Mouse (Mus musculus) bone marrow, adult 2 months (tissue): ENCODE measurements around the gene Olfr724. TPM values are rescaled to one million over a fixed set of nuclear protein-coding genes. Genes with fewer than 3 reads are reported as not detected.
"Not testable (repeated sequence)": the region's sequence is repeated elsewhere in the genome, so short reads cannot be mapped to it uniquely, and the experiment has no call there.

Experiments used
- H3K27ac ChIP-seq: fragments of 200-500 bp; 2 replicates; pipeline ENCODE4 v1.5.1; 2012; ENCODE audit warnings: low read depth, mild to moderate bottlenecking, control low read depth, inconsistent platforms, low read length; ENCODE audit not compliant: control insufficient read depth, poor library complexity, insufficient read depth
- H3K4me1 ChIP-seq: fragments of 200-500 bp; 2 replicates; pipeline ENCODE4 v1.6.1; 2011; ENCODE audit warnings: low read length; ENCODE audit not compliant: control insufficient read depth, insufficient read depth
- H3K4me3 ChIP-seq: fragments of 200-500 bp; replicated peaks from 2 replicates; pipeline ENCODE3; 2011; ENCODE audit warnings: mild to moderate bottlenecking, low read depth, low read length, control low read depth; ENCODE audit not compliant: control insufficient read depth
- CTCF ChIP-seq: fragments of 200-500 bp; IDR thresholded peaks from 2 replicates; pipeline ENCODE4 v1.5.1; 2011; ENCODE audit warnings: low read length, control low read depth; ENCODE audit not compliant: control insufficient read depth, insufficient read depth
- POLR2A ChIP-seq: fragments of 200-500 bp; IDR thresholded peaks from 2 replicates; pipeline ENCODE4 v1.6.1; 2011; ENCODE audit warnings: low read depth, mild to moderate bottlenecking, control low read depth, low read length, borderline replicate concordance; ENCODE audit not compliant: control insufficient read depth
- WGBS: fragments of 180-500 bp; shearing (Covaris S2); methylation state at CpG from one replicate; pipeline ENCODE4 v1.1.7; 2018; 5-methylcytosine and 5-hydroxymethylcytosine counted together
- polyA plus RNA-seq: library from polyadenylated mRNA; stranded (reverse); fragments of >200 nt; gene quantifications from 2 replicates; pipeline ENCODE4 v1.2.4, GENCODE M21; 2011; ENCODE audit warnings: low replicate concordance; ENCODE audit not compliant: missing spikeins, insufficient read depth, insufficient read length

Olfr724 gene
- not detected in 2 replicates for polyA plus RNA-seq

GRCm38 (mm10) chr14:49963174-49963573 is at the start of gene Olfr724:
Gene Olfr724 (minus strand): TSS chr14:49963274.
- H3K4me3 ChIP-seq, H3K27ac ChIP-seq, H3K4me1 ChIP-seq: not testable (repeated sequence)
- WGBS: 57% methylated on average over 1 of the region's 1 CpGs

- Histone ChIP-seq H3K4me3 (no peak overlapping the region), H3K27ac (no peak overlapping the region), H3K4me1 (no peaks in the 10 kb centered on the region)
- TF ChIP-seq CTCF: no peak
- TF ChIP-seq POLR2A: no peak
- WGBS: 6% methylated on average over 2 of the region's 2 CpGs
Observed at GRCm38 (mm10) chr14:49955890-49956289, 7.2 kb downstream of the Olfr724 start.

GRCm38 (mm10) chr14:49931687-49932086 is 31.4 kb downstream of the Olfr724 start, which contains the start of gene Olfr723:
Gene Olfr723 (minus strand): TSS chr14:49931787.
- not testable (repeated sequence) for H3K27ac ChIP-seq, H3K4me1 ChIP-seq, H3K4me3 ChIP-seq

Other genes starting within 250 kb of the Olfr724 start
- gene Armh4, start 179.9 kb downstream of the Olfr724 start, polyA plus RNA-seq: 1.1 TPM in 1 of 2 replicates, not detected in the other
- not detected in 2 replicates for gene Olfr722, start 61.3 kb downstream of the Olfr724 start, polyA plus RNA-seq
- not detected in 2 replicates for gene Olfr723, start 31.5 kb downstream of the Olfr724 start, polyA plus RNA-seq
- not detected in 2 replicates for gene Olfr725, start 77.1 kb upstream of the Olfr724 start, polyA plus RNA-seq
- gene Olfr726, start 127.7 kb upstream of the Olfr724 start, polyA plus RNA-seq: not detected in 2 replicates
- not detected in 2 replicates for gene Olfr727, start 159.9 kb upstream of the Olfr724 start, polyA plus RNA-seq
- gene Olfr728, start 179.4 kb upstream of the Olfr724 start, polyA plus RNA-seq: not detected in 2 replicates
- 0.45 TPM in 1 of 2 replicates, not detected in the other for gene Olfr729, start 189.6 kb upstream of the Olfr724 start, polyA plus RNA-seq
- gene Olfr730, start 224.9 kb upstream of the Olfr724 start, polyA plus RNA-seq: not detected in 2 replicates